Mouse (Mus musculus) C2C12 (cell line): ENCODE results near the gene Fads6.

Experiments
- CTCF ChIP-seq: IDR thresholded peaks from one replicate; pipeline ENCODE4 v1.5.1; 2011; ENCODE audit not compliant: control insufficient read depth, insufficient read depth, insufficient read length
- FOSL1 ChIP-seq: IDR thresholded peaks from one replicate; pipeline ENCODE4 v1.8.0; 2011; ENCODE audit warnings: mild to moderate bottlenecking, low read length; ENCODE audit not compliant: poor library complexity, insufficient read depth, severe bottlenecking
- USF1 ChIP-seq: IDR thresholded peaks from one replicate; pipeline ENCODE4 v1.6.1; 2011; ENCODE audit warnings: low read depth, mild to moderate bottlenecking, control low read depth, moderate library complexity

GRCm38 (mm10) chr11:115259134-115259533, 38.3 kb downstream of the Fads6 start:
- TF ChIP-seq CTCF (no peak), USF1 (no peak), FOSL1 (no peak)
